In the genomic region with DNA sequence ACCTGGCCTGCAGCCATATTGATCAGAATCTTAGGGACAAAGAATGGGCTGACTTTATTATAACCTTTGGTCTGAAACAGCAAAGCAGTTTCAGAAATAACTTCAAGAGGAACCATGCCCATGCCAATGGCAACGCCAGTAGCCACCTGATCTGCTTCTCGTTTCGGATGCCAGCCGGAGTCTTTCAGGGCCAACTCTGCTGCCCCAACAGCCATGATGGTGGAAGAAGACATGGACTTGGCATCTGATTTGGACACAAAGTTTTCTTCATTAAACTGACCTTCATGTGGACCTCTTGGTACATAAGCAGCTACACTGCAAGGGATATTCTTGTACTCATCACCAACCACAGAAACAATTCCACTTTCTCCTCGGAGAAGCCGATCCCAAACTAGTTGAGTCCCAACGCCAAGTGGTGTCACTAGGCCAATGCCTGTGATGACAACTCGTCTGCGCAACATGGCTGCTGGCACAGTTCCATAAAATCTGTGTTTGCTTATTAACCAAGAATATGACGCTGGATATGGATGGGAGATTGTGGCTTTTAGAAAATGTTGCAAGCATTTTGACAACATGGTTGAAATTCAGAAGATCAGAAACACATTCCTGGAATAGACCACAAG, we compare ENCODE assay signal across 8 mouse cellular contexts. TPM values are rescaled to one million over a fixed set of nuclear protein-coding genes. Genes with fewer than 3 reads are reported as not detected.
A peak's percentile ranks its signal among the peaks of the same experiment; 100 is the strongest.
DNase-seq lines count a peak whose midpoint lies in the region; ATAC-seq and TF ChIP-seq lines count a peak whose summit lies in the region.

No protein-coding gene starts in this region.

- peaks cover 10% of the 10 kb centered on the region for H3K36me3 ChIP-seq in heart, embryonic 12.5 days
- H3K36me3 ChIP-seq in forebrain, embryonic 15.5 days, result no peaks in the 10 kb centered on the region
- H3K36me3 ChIP-seq in liver, embryonic 12.5 days, result 0 out of 2 replicates have a peak, but pooled peaks cover 4% of the 10 kb centered on the region

- no peaks in the 10 kb centered on the region for H3K27me3 ChIP-seq in heart, embryonic 12.5 days (replicated peaks)
- H3K27me3 ChIP-seq in forebrain, embryonic 15.5 days, result no peaks in the 10 kb centered on the region
- no peaks in the 10 kb centered on the region for H3K27me3 ChIP-seq in liver, embryonic 12.5 days (replicated peaks)

- H3K9me3 ChIP-seq in heart, embryonic 12.5 days (replicated peaks), result peaks cover 6% of the 10 kb centered on the region; the same call in 1 of the 2 replicates
- no peaks in the 10 kb centered on the region for H3K9me3 ChIP-seq in forebrain, embryonic 15.5 days
- no peaks in the 10 kb centered on the region; the same call in 1 of the 2 replicates for H3K9me3 ChIP-seq in liver, embryonic 12.5 days (replicated peaks)

- H3K4me3 ChIP-seq in heart, embryonic 12.5 days, result peak overlapping the region; percentile 61
- H3K4me3 ChIP-seq in bone marrow, adult 2 months (replicated peaks; ENCODE audit: control insufficient read depth, low read depth, low read length), result peak overlapping the region; percentile 90
- no peak overlapping the region; the same call in 1 of the 2 replicates for H3K4me3 ChIP-seq in forebrain, embryonic 15.5 days
- H3K4me3 ChIP-seq in liver, embryonic 12.5 days, result peak overlapping the region; percentile 70

- peak overlapping the region; percentile 64 for H3K4me2 ChIP-seq in heart, embryonic 12.5 days
- 0 out of 2 replicates have a peak overlapping the region, but pooled peaks have one; percentile 76 for H3K4me2 ChIP-seq in forebrain, embryonic 15.5 days (replicated peaks)
- H3K4me2 ChIP-seq in liver, embryonic 12.5 days, result peak overlapping the region; percentile 68

- H3K4me1 ChIP-seq in heart, embryonic 12.5 days (replicated peaks), result no peaks in the 10 kb centered on the region; the same call in 1 of the 2 replicates
- peaks cover 4% of the 10 kb centered on the region; the same call in 1 of the 2 replicates for H3K4me1 ChIP-seq in bone marrow, adult 2 months (ENCODE audit: control insufficient read depth, insufficient read depth, low read length)
- H3K4me1 ChIP-seq in forebrain, embryonic 15.5 days, result peaks cover 11% of the 10 kb centered on the region
- peaks cover 57% of the 10 kb centered on the region for H3K4me1 ChIP-seq in liver, embryonic 12.5 days

- no peak for ATAC-seq in heart, embryonic 12.5 days (ENCODE audit: insufficient number of reproducible peaks, low FRiP score)
- ATAC-seq in forebrain, embryonic 15.5 days (replicated peaks), result peak; percentile 5; the same call in 1 of the 2 replicates
- no peak for ATAC-seq in liver, embryonic 12.5 days

- no peak overlapping the region for H3K27ac ChIP-seq in heart, embryonic 12.5 days (ENCODE audit: poor library complexity, severe bottlenecking)
- H3K27ac ChIP-seq in bone marrow, adult 2 months (ENCODE audit: control insufficient read depth, insufficient read depth, low read depth, low read length, poor library complexity), result no peak overlapping the region
- no peak overlapping the region for H3K27ac ChIP-seq in forebrain, embryonic 15.5 days (replicated peaks)
- peak overlapping the region; percentile 93 for H3K27ac ChIP-seq in liver, embryonic 12.5 days

- no peak for TF ChIP-seq POLR2A in bone marrow, adult 2 months (IDR thresholded peaks at IDR 0.05; ENCODE audit: borderline replicate concordance, control insufficient read depth, low read depth, low read length)

- H3K9ac ChIP-seq in heart, embryonic 12.5 days, result no peak overlapping the region
- no peak overlapping the region for H3K9ac ChIP-seq in forebrain, embryonic 15.5 days (replicated peaks)
- H3K9ac ChIP-seq in liver, embryonic 12.5 days, result peak overlapping the region; percentile 77

- 93% methylated on average over 10 of the region's 10 CpGs for WGBS in heart, embryonic 12.5 days
- WGBS in bone marrow, adult 2 months, result 89% methylated on average over 10 of the region's 10 CpGs
- WGBS in forebrain, embryonic 15.5 days, result 93% methylated on average over 10 of the region's 10 CpGs
- 89% methylated on average over 10 of the region's 10 CpGs for WGBS in liver, embryonic 12.5 days (ENCODE audit: insufficient replicate concordance)

- DNase-seq in heart, adult 8-10 months (ENCODE audit: low spot score), result no peak
- no peak for DNase-seq in spleen, postnatal 14 days (ENCODE audit: low spot score in 2 of 2)
- DNase-seq in thymus, postnatal 14 days, result no peak
- DNase-seq in layer of hippocampus, postnatal 25 days (ENCODE audit: extremely low spot score in 1 of 2, low spot score in 1 of 2), result no peak

- no peak for TF ChIP-seq CTCF in bone marrow, adult 2 months (IDR thresholded peaks at IDR 0.05; ENCODE audit: control insufficient read depth, insufficient read depth, low read length)

RNA-seq across cellular contexts. Expression of gene Ngly1, which starts 6.8 kb away (rescaled TPM):
- 23.8 and 25.0 TPM in 2 replicates for polyA plus RNA-seq in heart, embryonic 12.5 days (2016; fragmentation: Nextera tagmentation; extraction: Ambion mirVana)
- 10 to 100 TPM; 29.5 to 33.9 (median 31.9) TPM for total RNA-seq in heart, adult 8-10 months (2022)
- 10.9 and 12.7 TPM in 2 replicates for polyA plus RNA-seq in bone marrow, adult 2 months (2011; ENCODE audit: insufficient read depth, insufficient read length, low replicate concordance, missing spikeins)
- polyA plus RNA-seq in forebrain, embryonic 15.5 days (2015; fragmentation: Nextera tagmentation; extraction: Ambion mirVana), result 26.0 and 26.4 TPM in 2 replicates
- 22.0 and 23.0 TPM in 2 replicates for polyA plus RNA-seq in liver, embryonic 12.5 days (2016; fragmentation: Nextera tagmentation; extraction: Ambion mirVana)
- 10 to 100 TPM; 31.9 to 32.7 TPM for total RNA-seq in layer of hippocampus, postnatal 25 days (2021)

RNA-seq across cellular contexts. Expression of gene Oxsm, which starts 7.3 kb away (rescaled TPM):
- 2.3 and 2.8 TPM in 2 replicates for polyA plus RNA-seq in heart, embryonic 12.5 days (2016; fragmentation: Nextera tagmentation; extraction: Ambion mirVana)
- total RNA-seq in heart, adult 8-10 months (2022), result 10 to 100 TPM; 21.5 to 28.4 (median 24.1) TPM
- 2.3 and 3.6 TPM in 2 replicates for polyA plus RNA-seq in bone marrow, adult 2 months (2011; ENCODE audit: insufficient read depth, insufficient read length, low replicate concordance, missing spikeins)
- 1.7 and 1.9 TPM in 2 replicates for polyA plus RNA-seq in forebrain, embryonic 15.5 days (2015; fragmentation: Nextera tagmentation; extraction: Ambion mirVana)
- polyA plus RNA-seq in liver, embryonic 12.5 days (2016; fragmentation: Nextera tagmentation; extraction: Ambion mirVana), result 1.7 and 1.9 TPM in 2 replicates
- total RNA-seq in layer of hippocampus, postnatal 25 days (2021), result 1 to 10 TPM; 8.2 to 9.5 TPM
